ENCODE assay signal across 8 mouse cellular contexts in the genomic region with DNA sequence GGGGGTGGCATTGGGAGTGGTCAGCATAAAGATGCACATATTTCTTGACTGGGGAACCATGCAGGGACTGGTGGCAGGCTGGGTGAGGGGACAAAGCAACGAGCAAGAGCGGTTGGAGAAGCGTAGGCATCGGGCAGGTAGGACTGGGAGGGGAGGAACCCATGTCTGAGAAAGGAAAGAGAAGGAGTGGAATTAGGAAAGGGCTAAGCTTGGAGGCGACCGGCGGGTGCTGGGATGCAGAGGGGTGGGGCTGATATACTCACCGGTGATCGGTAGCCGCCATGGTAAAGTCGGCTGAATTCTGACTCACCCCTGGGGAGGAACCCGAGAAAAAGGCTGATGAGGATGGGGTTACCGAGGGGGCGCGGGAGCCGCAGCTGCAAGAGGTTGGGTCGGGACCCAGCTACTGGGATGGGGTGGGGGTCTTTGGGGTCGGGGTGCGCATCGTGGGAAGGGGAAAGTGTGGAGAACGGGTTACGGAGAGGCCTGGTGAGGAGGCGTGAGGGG. TPM values are rescaled to one million over a fixed set of nuclear protein-coding genes. Genes with fewer than 3 reads are reported as not detected.
DNase-seq lines count a peak whose midpoint lies in the region; ATAC-seq and TF ChIP-seq lines count a peak whose summit lies in the region.

Golga2 (plus strand) TSS at position 51 of the 507 bp plus-strand sequence.

- H3K27me3 ChIP-seq in heart, adult 2 months (ENCODE audit: control insufficient read depth, insufficient read depth, low read length), result no peaks in the 10 kb centered on the region
- H3K27me3 ChIP-seq in embryonic facial prominence, embryonic 15.5 days, result no peaks in the 10 kb centered on the region
- H3K27me3 ChIP-seq in limb, embryonic 10.5 days (ENCODE audit: low read depth, poor library complexity, severe bottlenecking), result no peaks in the 10 kb centered on the region
- no peaks in the 10 kb centered on the region for H3K27me3 ChIP-seq in neural tube, embryonic 12.5 days (replicated peaks)

- H3K36me3 ChIP-seq in heart, adult 2 months (ENCODE audit: control insufficient read depth, insufficient read depth, low read length), result peaks cover 2% of the 10 kb centered on the region; the same call in 1 of the 2 replicates
- peaks cover 10% of the 10 kb centered on the region for H3K36me3 ChIP-seq in ES-E14 (ENCODE audit: control insufficient read depth, insufficient read depth, low read length, poor library complexity, severe bottlenecking)
- peaks cover 39% of the 10 kb centered on the region for H3K36me3 ChIP-seq in embryonic facial prominence, embryonic 15.5 days
- H3K36me3 ChIP-seq in limb, embryonic 10.5 days, result peaks cover 42% of the 10 kb centered on the region
- H3K36me3 ChIP-seq in neural tube, embryonic 12.5 days, result peaks cover 28% of the 10 kb centered on the region

- TF ChIP-seq POLR2A in heart, adult 2 months (IDR thresholded peaks at IDR 0.05; ENCODE audit: insufficient read depth, low read depth, low read length), result no peak

- DNase-seq in heart, adult 2 months, result no peak
- no peak for DNase-seq in heart, adult 9 months (ENCODE audit: low spot score in 2 of 2)
- DNase-seq in ES-E14 (ENCODE audit: low read depth, low spot score), result peak; percentile 25
- no peak for DNase-seq in heart, postnatal 10 days
- no peak for DNase-seq in limb, embryonic 10.5 days (ENCODE audit: low spot score)
- DNase-seq in ovary, postnatal 10 days (ENCODE audit: low spot score), result no peak

- ATAC-seq in embryonic facial prominence, embryonic 15.5 days (ENCODE audit: insufficient number of reproducible peaks, low FRiP score, low TSS enrichment, low read depth), result no peak; the same call in 1 of the 2 replicates
- ATAC-seq in neural tube, embryonic 12.5 days (ENCODE audit: low FRiP score, low read depth), result no peak

- intact Hi-C loops in heart, adult 2 months (cut with DNase I), result no loop called here
- intact Hi-C loops in heart, postnatal 10 days (cut with DNase I), result loop anchor here (5.0 kb wide), 1 partner anchor 155 kb away; no protein-coding TSS in a partner anchor

- H3K4me3 ChIP-seq in heart, adult 2 months, result peak within 1 kb of the TSS; percentile 85
- peak within 1 kb of the TSS; percentile 89 to 98 for H3K4me3 ChIP-seq in ES-E14 (ENCODE audit: insufficient read depth in 1 of 2, low read depth in 1 of 2, low read length in 2 of 2, poor library complexity in 1 of 2, severe bottlenecking in 1 of 2)
- H3K4me3 ChIP-seq in embryonic facial prominence, embryonic 15.5 days (replicated peaks), result peak within 1 kb of the TSS; percentile 82
- peak within 1 kb of the TSS; percentile 95 for H3K4me3 ChIP-seq in limb, embryonic 10.5 days
- peak within 1 kb of the TSS; percentile 93 for H3K4me3 ChIP-seq in neural tube, embryonic 12.5 days

- H3K4me2 ChIP-seq in embryonic facial prominence, embryonic 15.5 days (replicated peaks), result peak within 1 kb of the TSS; percentile 80
- peak within 1 kb of the TSS; percentile 88 for H3K4me2 ChIP-seq in neural tube, embryonic 12.5 days (replicated peaks)

- in situ Hi-C loops in ES-E14 (cut with MboI; ENCODE audit: low sequenced_read_pairs in 2 of 2, unreplicated experiment in 2 of 2), result no loop called here

- WGBS in heart, adult 2 months, result under 1% methylated on average over 23 of the region's 23 CpGs
- WGBS in embryonic facial prominence, embryonic 15.5 days, result under 1% methylated on average over 21 of the region's 23 CpGs
- WGBS in limb, embryonic 10.5 days, result under 1% methylated on average over 23 of the region's 23 CpGs
- 1% methylated on average over 23 of the region's 23 CpGs for WGBS in neural tube, embryonic 12.5 days

- H3K4me1 ChIP-seq in heart, adult 2 months (ENCODE audit: control insufficient read depth, insufficient read depth, low read length), result peaks cover 3% of the 10 kb centered on the region; the same call in 1 of the 2 replicates
- peaks cover 0 to 3% of the 10 kb centered on the region in 2 experiments; a peak in 1 of 4 replicates for H3K4me1 ChIP-seq in ES-E14 (ENCODE audit: control insufficient read depth in 2 of 2, insufficient read depth in 2 of 2, low read length in 2 of 2, poor library complexity in 1 of 2)
- peaks cover 31% of the 10 kb centered on the region for H3K4me1 ChIP-seq in embryonic facial prominence, embryonic 15.5 days
- H3K4me1 ChIP-seq in limb, embryonic 10.5 days, result peaks cover 20% of the 10 kb centered on the region
- peaks cover 17% of the 10 kb centered on the region for H3K4me1 ChIP-seq in neural tube, embryonic 12.5 days

- TF ChIP-seq EP300 in heart, adult 2 months (IDR thresholded peaks at IDR 0.05; ENCODE audit: insufficient read depth, low read depth, low read length), result no peak

- H3K27ac ChIP-seq in heart, adult 2 months, result peak within 1 kb of the TSS; percentile 89
- peak within 1 kb of the TSS; percentile 59; the same call in 1 of the 2 replicates for H3K27ac ChIP-seq in ES-E14 (ENCODE audit: insufficient read depth, low read depth, low read length, poor library complexity, severe bottlenecking)
- peak within 1 kb of the TSS; percentile 78 for H3K27ac ChIP-seq in embryonic facial prominence, embryonic 15.5 days (replicated peaks)
- H3K27ac ChIP-seq in limb, embryonic 10.5 days, result peak within 1 kb of the TSS; percentile 92
- H3K27ac ChIP-seq in neural tube, embryonic 12.5 days, result peak within 1 kb of the TSS; percentile 32; the same call in 1 of the 2 replicates

- peaks cover 2% of the 10 kb centered on the region; the same call in 1 of the 2 replicates for H3K79me2 ChIP-seq in heart, adult 2 months (replicated peaks; ENCODE audit: control insufficient read depth, insufficient read depth, low read length)

- TF ChIP-seq CTCF in heart, adult 2 months (IDR thresholded peaks at IDR 0.05), result no peak

- peak within 1 kb of the TSS; percentile 72 for H3K9ac ChIP-seq in heart, adult 2 months (ENCODE audit: low read depth, low read length)
- H3K9ac ChIP-seq in ES-E14 (ENCODE audit: insufficient read depth, low read depth, low read length, poor library complexity, severe bottlenecking), result peak within 1 kb of the TSS; percentile 96
- H3K9ac ChIP-seq in embryonic facial prominence, embryonic 15.5 days, result peak within 1 kb of the TSS; percentile 87
- H3K9ac ChIP-seq in neural tube, embryonic 12.5 days, result peak within 1 kb of the TSS; percentile 95

- no peaks in the 10 kb centered on the region for H3K9me3 ChIP-seq in ES-E14 (ENCODE audit: control insufficient read depth, insufficient read depth, low read depth, low read length)
- no peaks in the 10 kb centered on the region for H3K9me3 ChIP-seq in embryonic facial prominence, embryonic 15.5 days (replicated peaks)
- no peaks in the 10 kb centered on the region for H3K9me3 ChIP-seq in limb, embryonic 10.5 days (replicated peaks)
- no peaks in the 10 kb centered on the region for H3K9me3 ChIP-seq in neural tube, embryonic 12.5 days

TF ChIP-seq in ES-E14, 5 proteins besides CTCF, POLR2A, EP300 and RAD21:
- no peak for TF ChIP-seq ZNF384 (IDR thresholded peaks at IDR 0.05; ENCODE audit: low read depth, low read length)
- TF ChIP-seq CHD2 (IDR thresholded peaks at IDR 0.05; ENCODE audit: low read depth, low read length), result no peak
- no peak for TF ChIP-seq MAFK (IDR thresholded peaks at IDR 0.05; ENCODE audit: insufficient read depth, low read depth, low read length)
- TF ChIP-seq ZC3H11A (IDR thresholded peaks at IDR 0.05; ENCODE audit: borderline replicate concordance, low read depth, low read length), result no peak
- no peak for TF ChIP-seq HCFC1 (IDR thresholded peaks at IDR 0.05; ENCODE audit: borderline replicate concordance, insufficient read depth, low read length)
TF ChIP-seq in ES-E14: peak in this region for 0.

RNA-seq across cellular contexts. Expression of gene Golga2, which starts in this region (rescaled TPM):
- 10 to 100 TPM; 69.8 to 79.9 TPM for total RNA-seq in heart, adult 2 months (2021)
- 34.5 and 44.0 TPM in 2 replicates for polyA plus RNA-seq in heart, adult 2 months (2012; rRNA removed)
- total RNA-seq in ES-E14 (2012; rRNA removed), result 42.2 and 49.9 TPM in 2 replicates
- 31.6 and 33.9 TPM in 2 replicates for polyA plus RNA-seq in embryonic facial prominence, embryonic 15.5 days (2015; fragmentation: Nextera tagmentation; extraction: Ambion mirVana)
- total RNA-seq in heart, postnatal 10 days (2021), result 10 to 100 TPM; 73.7 to 74.8 TPM
- polyA plus RNA-seq in limb, embryonic 10.5 days (2016; fragmentation: Nextera tagmentation; extraction: Ambion mirVana), result 20.4 and 25.0 TPM in 2 replicates
- polyA plus RNA-seq in neural tube, embryonic 12.5 days (2016; fragmentation: Nextera tagmentation; extraction: Ambion mirVana), result 29.2 and 32.4 TPM in 2 replicates

Comparison
In these comparisons a context has a peak if more than half of its experiments do, and no peak if none do; other contexts are left out.
1. H3K27ac ChIP-seq: peak in every context shown above with its lines; median percentile 92 in limb, embryonic 10.5 days; 89 in heart, adult 2 months; 78 in embryonic facial prominence, embryonic 15.5 days; 59 in ES-E14; 32 in neural tube, embryonic 12.5 days.